Mouse (Mus musculus) G1E (cell line): ENCODE data around the gene Drap1.

Source experiments
- CTCF ChIP-seq: IDR thresholded peaks from 2 replicates; pipeline ENCODE4 v1.5.1; 2012; ENCODE audit warnings: low read depth, low read length, inconsistent platforms, mixed read lengths
- TAL1 ChIP-seq: conservative IDR thresholded peaks from 2 replicates; pipeline ENCODE4 v1.6.1; 2012; ENCODE audit warnings: low read depth, low read length, inconsistent platforms, mixed read lengths

DNA sequence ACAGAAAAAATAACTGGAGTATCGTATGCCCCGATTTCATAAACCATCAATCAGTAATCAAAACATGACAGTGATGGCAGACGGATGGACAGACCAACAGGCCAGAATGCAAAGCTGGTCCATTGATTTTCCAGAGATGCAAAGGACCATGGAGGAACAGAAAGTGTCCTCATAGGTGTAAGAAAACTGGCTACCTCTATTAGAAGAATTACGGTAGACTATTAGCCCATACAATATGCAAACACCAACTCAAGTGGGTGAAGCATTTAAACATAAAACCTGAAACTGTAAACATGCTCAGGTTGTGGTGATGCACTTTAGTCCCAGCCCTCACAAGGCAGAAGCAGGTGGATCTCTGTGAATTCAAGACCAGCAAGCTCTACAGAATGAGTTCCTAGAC, 29.4 kb downstream of the Drap1 start:
- no peak for TF ChIP-seq CTCF
- TF ChIP-seq TAL1: no peak
